Mouse (Mus musculus): ENCODE results near the gene Olfr934. TPM values are rescaled to one million over a fixed set of nuclear protein-coding genes. Genes with fewer than 3 reads are reported as not detected.

Gene Olfr934
- not detected in 2 replicates for polyA plus RNA-seq (2012)

DNA sequence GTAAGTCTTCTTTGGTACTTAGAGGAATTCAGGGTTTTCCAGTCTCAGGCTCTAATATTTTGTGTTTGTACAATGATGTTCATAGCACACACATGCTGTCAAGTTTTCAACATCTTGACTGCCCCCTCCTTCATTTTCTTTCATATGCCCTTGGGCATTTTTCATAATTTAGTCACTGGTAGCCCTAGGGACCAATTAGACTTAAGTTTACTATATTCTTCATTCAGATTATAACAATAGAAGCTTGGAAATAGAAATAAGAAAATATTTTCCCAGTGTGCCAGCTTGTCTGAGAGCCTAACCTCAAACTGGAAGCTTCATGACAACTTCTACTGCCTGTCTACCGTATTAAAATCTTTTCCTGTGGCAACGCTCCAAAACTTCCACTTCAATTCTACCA is at the start of gene Olfr934:
Olfr934 (minus strand) TSS at position 101 of the 400 bp plus-strand sequence.

DNA sequence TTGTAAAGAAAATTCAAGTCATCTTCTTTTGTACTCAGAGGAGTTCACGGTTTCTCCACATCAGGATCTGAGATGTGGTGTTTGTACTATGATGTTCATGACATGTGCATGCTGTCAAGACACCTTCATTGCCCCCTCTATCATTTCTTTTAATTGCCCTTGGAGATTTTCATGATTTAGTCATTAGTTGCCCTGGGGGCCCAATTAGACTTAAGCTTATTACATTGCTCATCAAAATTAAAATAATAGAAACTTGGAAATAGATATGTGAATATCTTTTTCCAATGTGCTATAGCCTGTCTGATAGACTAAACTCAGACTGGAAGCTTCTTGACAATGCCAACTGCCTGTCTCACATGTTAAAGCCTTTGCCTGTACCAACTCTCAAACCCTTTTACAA is 35.2 kb upstream of the Olfr934 start, which contains the start of gene Olfr146:
Olfr146 (minus strand) TSS at position 101 of the 400 bp plus-strand sequence.

DNA sequence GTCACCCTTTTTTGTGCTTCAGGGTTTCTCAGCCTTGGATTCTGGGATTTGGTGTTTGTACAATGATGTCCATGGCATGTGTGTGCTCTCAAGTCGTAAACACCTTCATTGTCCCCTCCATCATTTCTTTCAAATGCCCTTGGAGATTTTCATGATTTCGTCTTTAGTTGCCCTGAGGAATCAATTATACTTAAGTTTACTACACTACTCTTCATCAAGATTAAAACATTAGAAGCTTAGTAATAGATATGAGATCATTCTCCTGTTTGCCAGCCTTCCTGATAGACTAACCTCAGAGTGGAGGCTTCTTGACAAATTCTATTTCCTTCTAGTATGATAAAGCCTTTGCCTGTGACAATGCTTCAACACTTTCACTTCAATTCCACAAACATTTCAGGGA is 11.5 kb upstream of the Olfr934 start, which contains the start of gene Olfr935:
Olfr935 (minus strand) TSS at position 101 of the 400 bp plus-strand sequence.

DNA sequence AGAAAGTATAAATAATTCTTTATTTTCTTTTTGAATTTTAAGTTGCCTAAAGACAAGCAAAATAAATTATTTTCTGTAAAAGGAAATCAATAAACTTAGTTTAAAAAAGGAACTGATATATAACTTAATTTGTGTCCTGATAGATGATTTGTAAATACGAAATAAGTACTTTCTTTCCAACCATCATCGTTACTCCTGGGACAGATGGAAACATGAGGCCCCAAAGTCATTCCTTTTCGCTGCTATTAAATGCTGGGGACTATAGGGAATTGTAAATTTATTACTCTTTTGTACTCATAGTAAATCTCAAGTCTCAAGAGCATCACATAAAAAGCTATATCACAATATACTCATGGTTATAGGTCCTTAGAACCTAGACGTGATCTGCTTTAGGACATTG is 16.1 kb downstream of the Olfr934 start, which contains the start of gene Olfr933:
Olfr933 (plus strand) TSS at position 301 of the 400 bp plus-strand sequence.

Other genes starting within 250 kb of the Olfr934 start
- 0.03 TPM in 1 of 2 replicates, not detected in the other for gene Olfr920, start 236.0 kb downstream of the Olfr934 start, polyA plus RNA-seq (2012)
- gene Olfr921, start 215.2 kb downstream of the Olfr934 start, polyA plus RNA-seq (2012), result not detected in 2 replicates
- not detected in 2 replicates for gene Olfr922, start 173.7 kb downstream of the Olfr934 start, polyA plus RNA-seq (2012)
- not detected in 2 replicates for gene Olfr923, start 161.8 kb downstream of the Olfr934 start, polyA plus RNA-seq (2012)
- not detected in 2 replicates for gene Olfr924, start 143.9 kb downstream of the Olfr934 start, polyA plus RNA-seq (2012)
- not detected in 2 replicates for gene Olfr26, start 133.3 kb downstream of the Olfr934 start, polyA plus RNA-seq (2012)
- gene Olfr926, start 111.2 kb downstream of the Olfr934 start, polyA plus RNA-seq (2012), result 0.11 TPM in 1 of 2 replicates, not detected in the other
- gene Olfr930, start 58.5 kb downstream of the Olfr934 start, polyA plus RNA-seq (2012), result not detected in 2 replicates
- gene Olfr933, start 16.0 kb downstream of the Olfr934 start, polyA plus RNA-seq (2012), result not detected in 2 replicates
- not detected in 2 replicates for gene Olfr935, start 11.4 kb upstream of the Olfr934 start, polyA plus RNA-seq (2012)
- gene Olfr146, start 35.1 kb upstream of the Olfr934 start, polyA plus RNA-seq (2012), result not detected in 2 replicates
- gene Olfr937, start 76.6 kb upstream of the Olfr934 start, polyA plus RNA-seq (2012), result not detected in 2 replicates
- not detected in 2 replicates for gene Olfr938, start 90.6 kb upstream of the Olfr934 start, polyA plus RNA-seq (2012)
- gene Olfr27, start 139.8 kb upstream of the Olfr934 start, polyA plus RNA-seq (2012), result not detected in 2 replicates
- gene Olfr943, start 178.0 kb upstream of the Olfr934 start, polyA plus RNA-seq (2012), result not detected in 2 replicates
- not detected in 2 replicates for gene Olfr944, start 213.6 kb upstream of the Olfr934 start, polyA plus RNA-seq (2012)

Measured in megakaryocyte-erythroid progenitor cell, adult 5 weeks (primary cell).